Mouse (Mus musculus): ENCODE results near the gene Astn1. TPM values are rescaled to one million over a fixed set of nuclear protein-coding genes. Genes with fewer than 3 reads are reported as not detected.

The Astn1 gene
- polyA plus RNA-seq, 1 experiment from 2014 or later = 1.2 TPM

- 83% methylated on average over 2 of the region's 2 CpGs for WGBS
- Histone ChIP-seq H3K9me3 (no peaks in the 10 kb centered on the region), H3K27ac (no peak overlapping the region), H3K27me3 (no peaks in the 10 kb centered on the region), H3K36me3 (no peaks in the 10 kb centered on the region), H3K4me3 (no peak overlapping the region), H3K4me1 (no peaks in the 10 kb centered on the region), H3K4me2 (no peak overlapping the region), H3K9ac (no peak overlapping the region)
- no peak for ATAC-seq (ENCODE audit: insufficient number of reproducible peaks, low FRiP score, low TSS enrichment, low read depth)
Measured at GRCm38 (mm10) chr1:158700147-158700546, 338.1 kb downstream of the Astn1 start.

- no peaks in the 10 kb centered on the region for H3K36me3 ChIP-seq
- ATAC-seq (ENCODE audit: insufficient number of reproducible peaks, low FRiP score, low TSS enrichment, low read depth) = no peak
- no peak overlapping the region for H3K9ac ChIP-seq
- no peaks in the 10 kb centered on the region for H3K27me3 ChIP-seq
- 80% methylated on average over 1 of the region's 1 CpGs for WGBS
- no peaks in the 10 kb centered on the region for H3K9me3 ChIP-seq
- no peak overlapping the region for H3K4me3 ChIP-seq
- no peak overlapping the region for H3K4me2 ChIP-seq
- no peak overlapping the region for H3K27ac ChIP-seq
- no peaks in the 10 kb centered on the region for H3K4me1 ChIP-seq
Measured at GRCm38 (mm10) chr1:158701336-158701735, 339.3 kb downstream of the Astn1 start.

GRCm38 (mm10) chr1:158713301-158714095 lies 351.4 kb downstream of the Astn1 start:
- Histone ChIP-seq H3K27me3 (no peaks in the 10 kb centered on the region), H3K4me3 (no peak overlapping the region), H3K9me3 (no peaks in the 10 kb centered on the region), H3K36me3 (no peaks in the 10 kb centered on the region), H3K4me2 (no peak overlapping the region), H3K27ac (no peak overlapping the region), H3K4me1 (no peaks in the 10 kb centered on the region), H3K9ac (no peak overlapping the region)
- no peak for ATAC-seq (ENCODE audit: insufficient number of reproducible peaks, low FRiP score, low TSS enrichment, low read depth)
- 33% methylated on average over 5 of the region's 5 CpGs for WGBS

GRCm38 (mm10) chr1:158732868-158733496 lies 370.9 kb downstream of the Astn1 start:
- H3K9ac ChIP-seq = no peak overlapping the region
- H3K27ac ChIP-seq = no peak overlapping the region
- no peaks in the 10 kb centered on the region for H3K27me3 ChIP-seq
- no peak for ATAC-seq (ENCODE audit: insufficient number of reproducible peaks, low FRiP score, low TSS enrichment, low read depth)
- 54% methylated on average over 4 of the region's 4 CpGs for WGBS
- H3K9me3 ChIP-seq = no peaks in the 10 kb centered on the region
- H3K4me2 ChIP-seq = no peak overlapping the region
- H3K4me3 ChIP-seq = no peak overlapping the region
- H3K4me1 ChIP-seq = no peaks in the 10 kb centered on the region
- H3K36me3 ChIP-seq = no peaks in the 10 kb centered on the region

GRCm38 (mm10) chr1:158739132-158739919 lies 377.3 kb downstream of the Astn1 start:
- H3K4me3 ChIP-seq = no peak overlapping the region
- no peak overlapping the region for H3K9ac ChIP-seq
- no peak for ATAC-seq (ENCODE audit: insufficient number of reproducible peaks, low FRiP score, low TSS enrichment, low read depth)
- H3K27ac ChIP-seq = no peak overlapping the region
- H3K36me3 ChIP-seq = no peaks in the 10 kb centered on the region
- H3K4me2 ChIP-seq = no peak overlapping the region
- peaks cover 5% of the 10 kb centered on the region; the same call in 1 of the 2 replicates for H3K27me3 ChIP-seq
- WGBS = 23% methylated on average over 5 of the region's 5 CpGs
- H3K9me3 ChIP-seq = no peaks in the 10 kb centered on the region
- H3K4me1 ChIP-seq = peaks cover 7% of the 10 kb centered on the region; the same call in 1 of the 2 replicates

- Histone ChIP-seq H3K9me3 (no peaks in the 10 kb centered on the region), H3K36me3 (no peaks in the 10 kb centered on the region), H3K27me3 (peaks cover 12% of the 10 kb centered on the region), H3K4me2 (no peak overlapping the region), H3K27ac (no peak overlapping the region), H3K9ac (no peak overlapping the region), H3K4me3 (no peak overlapping the region), H3K4me1 (peaks cover 7% of the 10 kb centered on the region; the same call in 1 of the 2 replicates)
- 73% methylated on average over 6 of the region's 6 CpGs for WGBS
- ATAC-seq (ENCODE audit: insufficient number of reproducible peaks, low FRiP score, low TSS enrichment, low read depth) = no peak
Measured at GRCm38 (mm10) chr1:158740161-158740766, 378.2 kb downstream of the Astn1 start.

- no peak for ATAC-seq (ENCODE audit: insufficient number of reproducible peaks, low FRiP score, low TSS enrichment, low read depth)
- Histone ChIP-seq H3K4me1 (peaks cover 7% of the 10 kb centered on the region; the same call in 1 of the 2 replicates), H3K4me2 (no peak overlapping the region), H3K9me3 (no peaks in the 10 kb centered on the region), H3K9ac (no peak overlapping the region), H3K27me3 (peaks cover 16% of the 10 kb centered on the region), H3K27ac (no peak overlapping the region), H3K36me3 (no peaks in the 10 kb centered on the region), H3K4me3 (no peak overlapping the region)
- WGBS = 73% methylated on average over 5 of the region's 5 CpGs
Measured at GRCm38 (mm10) chr1:158740949-158741348, 378.9 kb downstream of the Astn1 start.

MicroRNA genes within 50 kb of the gene (microRNA counts, 519-probe panel; counts per million panel counts)
- microRNA mmu-miR-488 = 2,331 counts per million, percentile 46 among the panel's probes with 10 or more counts

Small RNA genes within 50 kb of the gene (microRNA-seq; reads per million reads assigned to microRNA genes)
- gene Mir488 = 7.8 reads per million, percentile 21 among the genes with 10 or more reads in this experiment

Other genes with a start within 250 kb of the Astn1 start
- gene Brinp2, start 5.9 kb upstream of the Astn1 start, polyA plus RNA-seq (2015; fragmentation: Nextera tagmentation; extraction: Ambion mirVana) = 0.27 and 0.36 TPM in 2 replicates